Mouse (Mus musculus) left cerebral cortex, postnatal 14 days (tissue): Measurements from ENCODE around the gene Pip5k1c. TPM values are rescaled to one million over a fixed set of nuclear protein-coding genes. Genes with fewer than 3 reads are reported as not detected.
A peak's percentile ranks its signal among the peaks of the same experiment; 100 is the strongest.

ENCODE experiments used
- DNase-seq, 2 experiments: peaks; one replicate each; pipeline ENCODE4 v3.0.0; 2021 to 2022; ENCODE audit warnings: low spot score in 2 of 2, mixed read lengths in 1 of 2
- intact Hi-C: fragments of 180-260 bp; cut with DNase I; formaldehyde crosslinking; loops from one replicate; pipeline ENCODE4 v1.15.1; 2025
- total RNA-seq, 2 experiments: library from RNA; stranded (reverse); gene quantifications; 2 replicates each; pipeline ENCODE4 v1.2.3; 2021

Gene Pip5k1c
- total RNA-seq, 2 experiments from 2014 or later, result 391 to 396 TPM

DNA sequence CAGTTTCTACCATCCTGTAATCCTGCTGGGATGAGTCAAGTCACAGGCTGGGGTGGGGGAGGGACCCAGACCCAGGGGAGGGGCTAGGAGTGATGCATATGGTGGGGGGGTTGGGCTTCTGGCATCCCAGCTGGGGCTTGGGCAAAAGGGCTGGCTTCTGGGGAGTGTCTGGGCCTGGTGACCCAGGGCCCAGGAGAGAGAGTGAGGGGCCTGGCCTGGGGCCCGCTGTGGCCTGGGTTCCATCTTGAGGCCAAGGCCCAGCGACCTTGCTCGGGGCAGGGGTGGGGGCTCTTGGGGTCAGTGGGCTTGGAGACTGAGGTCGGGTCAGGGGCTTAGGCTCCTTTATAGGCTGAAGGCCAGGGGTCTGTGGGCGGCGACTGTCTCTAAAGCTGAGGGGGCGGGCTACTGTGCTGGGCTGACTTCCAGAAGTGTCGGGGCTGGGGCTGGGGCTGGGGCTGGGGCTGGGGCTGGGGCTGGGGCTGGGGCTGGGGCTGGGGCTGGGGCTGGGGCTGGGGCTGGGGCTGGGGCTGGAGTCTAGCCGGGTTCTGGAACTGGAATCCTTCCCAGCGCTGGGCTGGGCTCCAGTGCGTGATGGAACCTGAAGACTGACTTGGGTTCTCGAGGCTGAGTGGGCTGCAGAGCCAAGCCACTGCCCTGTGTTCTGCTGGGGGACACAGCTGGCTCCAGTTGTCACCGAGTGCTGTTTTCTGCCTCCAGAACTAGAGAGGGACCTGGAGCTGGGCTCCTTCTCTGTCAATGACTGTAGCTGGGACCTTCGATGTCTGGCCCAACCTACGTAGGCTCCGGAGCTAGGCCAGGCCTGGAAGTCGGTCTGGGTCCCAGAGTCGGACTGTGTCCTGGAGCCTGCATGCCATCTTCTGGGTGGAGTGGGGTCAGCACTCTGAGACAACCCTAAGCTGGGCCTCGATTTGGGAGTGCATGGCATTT lies 42.9 kb downstream of the Pip5k1c start:
- intact Hi-C loops, result no loop called here
- no peak for DNase-seq

DNA sequence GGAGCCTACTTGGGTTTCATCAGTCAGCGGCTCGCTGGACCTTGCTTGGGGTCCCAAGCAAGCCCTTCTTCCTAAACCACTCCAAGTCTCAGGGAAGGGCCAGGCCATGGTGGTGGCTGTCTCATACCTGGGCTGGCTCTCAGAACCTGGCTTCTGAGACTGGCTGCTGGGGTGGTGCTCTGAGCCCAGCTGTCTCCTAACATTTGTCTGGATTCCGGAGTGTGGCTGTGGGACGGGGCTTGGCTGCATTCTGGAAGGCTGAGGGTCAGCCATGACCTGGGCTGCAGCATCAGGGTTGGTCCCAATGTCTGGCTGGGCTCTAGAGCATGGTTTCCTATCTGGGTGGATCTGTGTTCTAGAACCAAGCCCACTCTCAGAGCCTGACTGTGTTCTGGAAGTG lies 43.8 kb downstream of the Pip5k1c start:
- DNase-seq, result no peak
- intact Hi-C loops, result no loop called here

DNA sequence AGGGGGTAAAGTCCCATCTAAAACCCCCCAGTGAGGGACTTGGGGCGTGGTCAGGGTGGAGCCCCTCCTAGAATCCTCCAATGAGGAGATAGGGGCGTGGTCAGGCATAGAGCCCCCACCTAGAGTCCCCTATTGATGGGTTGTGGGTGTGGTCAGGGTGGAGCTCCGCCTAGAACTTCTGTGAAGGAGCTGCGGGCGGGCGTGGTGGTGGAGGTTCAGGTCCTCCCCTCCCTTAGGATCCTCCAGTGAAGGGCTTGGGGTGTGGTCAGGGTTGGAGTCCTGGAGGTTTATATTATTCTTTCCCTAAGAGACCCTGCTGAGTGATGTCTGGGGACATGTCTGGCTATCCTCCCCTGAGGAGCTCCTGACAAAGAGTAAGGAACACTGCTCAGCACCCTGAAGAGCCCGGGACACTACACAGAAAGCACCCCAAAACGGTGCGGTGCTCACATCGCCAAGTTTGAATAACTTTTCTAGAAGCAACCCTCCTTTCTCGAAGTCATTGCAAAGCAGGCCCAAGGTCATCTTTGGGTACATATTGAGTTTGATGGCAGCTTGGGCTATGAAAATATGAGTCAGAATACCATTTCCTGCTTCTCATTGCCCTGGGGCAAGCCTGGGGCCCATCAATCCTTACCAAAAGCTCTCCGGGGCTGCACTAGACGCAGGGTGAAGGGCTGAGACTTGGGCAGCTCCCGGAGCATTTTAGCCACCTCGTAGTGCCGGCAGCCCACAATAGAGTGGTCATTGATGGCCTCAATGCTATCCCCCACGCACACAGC lies 48.0 kb downstream of the Pip5k1c start:
- intact Hi-C loops, result no loop called here
- DNase-seq, result no peak

DNA sequence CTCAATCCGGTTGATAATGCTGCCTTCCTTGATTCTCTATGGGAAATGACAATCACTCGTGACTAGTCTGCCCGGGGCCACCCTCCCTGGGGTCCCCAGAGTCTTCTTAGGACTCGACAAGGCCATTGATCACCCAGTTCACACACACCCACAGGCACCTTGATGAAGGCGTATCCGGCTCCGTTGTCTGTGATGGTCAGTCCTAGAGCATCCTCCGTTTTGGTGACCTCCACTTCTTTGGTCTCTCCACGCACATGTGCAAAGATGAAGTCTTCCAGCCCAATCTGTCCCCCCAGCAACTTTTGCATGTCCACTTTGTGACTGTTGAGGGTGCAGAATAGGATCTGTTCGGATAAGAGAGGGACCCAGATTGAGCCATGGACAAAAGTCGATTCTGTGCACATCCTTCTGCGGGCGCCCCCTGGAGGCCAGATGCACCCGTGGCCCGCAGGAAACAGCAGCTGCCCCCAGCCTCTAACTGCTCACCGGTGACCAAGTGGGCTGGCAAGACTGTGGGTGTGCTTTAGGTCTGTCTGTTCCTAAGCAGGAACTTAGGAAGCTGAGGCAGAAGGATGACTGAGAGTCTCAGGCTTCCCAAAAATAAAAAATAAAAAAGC lies 48.7 kb downstream of the Pip5k1c start:
- intact Hi-C loops, result no loop called here
- peak in 1 of 2 experiments; percentile 66 for DNase-seq

DNA sequence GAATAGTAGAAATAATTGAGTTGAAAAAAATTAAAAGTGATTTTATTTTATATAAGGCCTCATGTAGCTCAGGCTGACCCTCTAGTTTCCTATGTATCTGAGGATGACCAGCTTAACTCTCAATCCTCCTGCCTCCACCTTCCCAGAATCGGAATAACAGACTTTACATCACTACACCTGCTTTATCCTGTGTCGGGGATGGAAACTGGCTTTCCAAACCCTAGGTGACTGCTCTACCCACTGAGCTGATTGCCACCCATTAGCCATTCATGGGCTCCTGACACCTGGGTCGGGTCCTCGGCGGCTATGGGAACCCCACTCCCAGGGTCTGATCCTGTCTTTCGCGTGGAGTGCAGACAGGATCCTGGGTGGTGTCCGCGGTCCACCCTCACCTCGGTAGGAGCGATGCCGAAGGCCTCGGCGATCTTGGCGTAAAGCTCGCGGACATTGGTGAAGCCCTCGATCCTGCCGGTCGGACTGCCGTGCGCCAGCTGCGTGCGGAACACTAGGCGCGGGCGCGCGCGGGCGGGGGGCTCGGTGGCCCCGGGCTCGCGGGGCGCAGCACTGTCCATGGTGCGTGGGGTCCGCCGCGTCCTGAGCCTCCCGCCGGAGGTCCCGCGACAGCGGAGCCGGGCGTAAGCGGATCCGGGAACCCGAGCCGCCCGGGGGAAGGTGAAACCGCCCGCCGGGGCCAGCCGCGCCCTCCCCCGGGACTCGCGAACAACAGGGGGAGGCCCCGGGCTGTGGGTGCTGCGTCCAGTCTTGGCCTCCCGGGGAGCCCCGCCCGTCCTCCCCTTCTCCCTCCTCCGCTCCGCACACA lies 50.1 kb downstream of the Pip5k1c start, which contains the start of gene Gipc3:
Gene Gipc3, minus strand, starts transcription at position 581 of the 820 bp plus-strand sequence.
- no peak for DNase-seq
- intact Hi-C loops, result no loop called here

DNA sequence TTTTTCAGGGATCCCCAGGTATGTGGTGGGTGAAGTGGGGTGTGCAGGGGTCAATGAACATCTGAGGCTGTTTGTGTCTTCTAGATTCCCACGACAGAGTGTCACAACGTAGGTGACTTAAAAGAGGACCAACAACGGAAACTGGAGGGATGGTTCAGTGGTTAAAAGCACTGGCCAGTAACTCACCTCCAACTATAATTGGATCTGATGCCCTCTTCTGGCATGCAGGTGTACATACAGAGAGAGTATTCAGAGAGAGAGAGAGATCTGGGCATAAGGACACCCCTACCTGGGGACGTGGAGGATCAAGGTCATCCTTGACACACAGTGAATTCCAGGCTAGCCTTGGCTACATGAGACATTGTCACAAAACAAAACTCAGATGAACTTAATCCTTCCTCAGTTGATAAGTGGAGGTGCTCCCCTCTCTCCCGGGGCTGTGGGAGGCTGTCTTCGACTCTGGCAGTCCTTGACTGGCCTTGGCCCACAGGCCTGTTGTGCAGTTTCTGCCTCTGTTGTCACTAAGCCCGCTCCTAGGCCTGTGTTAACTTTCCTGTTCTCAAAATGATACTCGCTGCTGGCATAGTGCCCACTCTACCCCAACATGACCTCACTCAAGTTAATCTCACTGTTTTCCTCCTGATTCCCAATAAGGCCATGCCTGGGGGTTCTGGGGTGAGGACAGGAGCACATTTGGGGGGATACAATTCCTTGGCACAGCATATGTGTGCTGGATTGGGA lies 51.8 kb downstream of the Pip5k1c start:
- DNase-seq, result no peak
- intact Hi-C loops, result loop anchor here (5.0 kb wide), 1 partner anchor 57 kb away; no protein-coding TSS in a partner anchor

DNA sequence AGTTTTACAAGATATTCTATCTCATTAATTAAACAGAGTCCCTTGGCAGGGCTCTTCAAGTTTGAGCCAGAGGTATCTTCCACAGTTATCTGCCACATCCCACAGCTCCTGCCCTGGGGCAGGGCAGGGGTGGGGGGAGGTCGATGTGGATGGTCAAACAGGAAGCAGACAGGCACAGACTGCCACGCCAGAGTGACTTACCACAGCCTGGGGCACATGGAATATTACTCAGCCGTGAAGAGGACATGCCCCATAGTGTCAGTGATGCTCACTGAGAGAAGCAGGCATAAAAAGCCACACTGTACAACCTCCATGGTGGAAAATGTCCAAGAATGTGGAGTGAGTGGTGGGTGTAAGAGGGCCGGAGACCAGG lies 52.4 kb downstream of the Pip5k1c start:
- DNase-seq, result no peak
- intact Hi-C loops, result loop anchor here (5.0 kb wide), 1 partner anchor 58 kb away; no protein-coding TSS in a partner anchor

DNA sequence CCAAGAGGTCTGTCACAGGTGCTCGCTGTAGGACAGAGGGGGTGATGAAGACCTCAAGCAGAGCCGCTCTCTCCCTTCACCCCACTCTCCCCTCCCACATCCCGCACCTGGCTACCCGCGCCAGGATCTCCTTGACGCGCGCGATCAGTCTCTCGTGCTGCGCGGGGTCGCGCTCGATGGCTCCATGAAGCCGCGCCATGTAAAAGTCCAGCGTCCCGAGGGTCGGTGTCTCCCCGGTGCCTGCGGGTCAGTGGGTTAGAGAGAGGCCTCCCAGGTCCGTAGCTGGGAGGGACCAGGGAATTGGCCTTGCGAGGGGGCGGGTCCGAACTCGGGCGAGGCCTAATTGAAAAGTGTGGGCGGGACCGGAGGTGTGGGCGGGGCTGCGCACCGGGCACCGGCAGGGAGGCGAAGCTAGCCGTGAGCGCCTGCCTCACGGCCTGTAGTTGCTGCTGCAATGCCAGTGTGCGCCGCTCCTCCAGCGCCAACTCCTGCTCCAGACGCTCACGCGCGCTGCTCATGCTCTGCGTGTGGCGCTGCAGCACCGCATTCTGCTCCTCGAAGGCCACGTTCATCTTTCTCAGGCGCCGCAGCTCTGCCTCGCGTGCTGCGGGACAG lies 53.8 kb downstream of the Pip5k1c start:
- DNase-seq, result peak; percentile 72 to 81
- intact Hi-C loops, result loop anchor here (5.0 kb wide), 1 partner anchor 59 kb away; no protein-coding TSS in a partner anchor

DNA sequence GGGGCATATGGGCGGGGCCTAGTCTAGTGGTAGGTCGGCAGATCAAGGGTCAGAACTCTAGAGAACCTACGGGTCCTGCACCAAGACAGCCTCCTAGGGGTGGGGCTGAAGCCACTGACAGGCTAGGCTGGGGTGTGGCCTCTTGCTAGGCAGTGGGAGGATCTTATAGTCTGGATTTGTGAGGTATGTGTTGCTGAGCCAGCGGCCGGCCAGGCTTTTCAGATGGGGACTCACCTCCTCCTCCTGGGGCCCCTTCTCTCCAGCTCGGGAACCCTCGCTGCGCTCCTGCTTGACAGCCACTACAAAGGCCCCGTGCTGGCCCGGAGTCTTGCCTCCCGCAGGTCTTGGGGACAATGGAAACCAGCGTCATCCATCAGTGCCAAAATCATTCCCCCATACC lies 56.4 kb downstream of the Pip5k1c start:
- DNase-seq, result no peak
- intact Hi-C loops, result loop anchor here (5.0 kb wide), 1 partner anchor 62 kb away; no protein-coding TSS in a partner anchor

DNA sequence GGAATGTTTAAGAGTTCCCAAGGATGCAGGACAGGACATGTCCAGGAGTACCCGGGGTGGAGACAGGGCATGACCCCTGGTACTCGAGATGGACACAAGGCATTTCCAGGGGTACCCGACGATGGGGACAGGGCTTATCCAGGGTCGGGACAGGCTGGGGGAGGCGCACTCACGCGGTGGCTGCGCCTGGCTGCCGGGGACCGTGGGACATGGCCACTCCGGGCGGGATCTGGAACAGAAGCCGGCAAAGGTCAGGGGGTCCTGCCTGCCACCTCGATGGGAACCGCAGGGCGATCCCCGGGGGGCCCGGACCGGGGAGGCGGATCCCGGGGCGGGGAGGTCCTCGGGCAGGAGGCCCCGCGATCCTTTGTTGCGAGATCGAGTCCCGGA lies 57.2 kb downstream of the Pip5k1c start:
- DNase-seq, result no peak
- intact Hi-C loops, result loop anchor here (5.0 kb wide), 1 partner anchor 63 kb away; no protein-coding TSS in a partner anchor

DNA sequence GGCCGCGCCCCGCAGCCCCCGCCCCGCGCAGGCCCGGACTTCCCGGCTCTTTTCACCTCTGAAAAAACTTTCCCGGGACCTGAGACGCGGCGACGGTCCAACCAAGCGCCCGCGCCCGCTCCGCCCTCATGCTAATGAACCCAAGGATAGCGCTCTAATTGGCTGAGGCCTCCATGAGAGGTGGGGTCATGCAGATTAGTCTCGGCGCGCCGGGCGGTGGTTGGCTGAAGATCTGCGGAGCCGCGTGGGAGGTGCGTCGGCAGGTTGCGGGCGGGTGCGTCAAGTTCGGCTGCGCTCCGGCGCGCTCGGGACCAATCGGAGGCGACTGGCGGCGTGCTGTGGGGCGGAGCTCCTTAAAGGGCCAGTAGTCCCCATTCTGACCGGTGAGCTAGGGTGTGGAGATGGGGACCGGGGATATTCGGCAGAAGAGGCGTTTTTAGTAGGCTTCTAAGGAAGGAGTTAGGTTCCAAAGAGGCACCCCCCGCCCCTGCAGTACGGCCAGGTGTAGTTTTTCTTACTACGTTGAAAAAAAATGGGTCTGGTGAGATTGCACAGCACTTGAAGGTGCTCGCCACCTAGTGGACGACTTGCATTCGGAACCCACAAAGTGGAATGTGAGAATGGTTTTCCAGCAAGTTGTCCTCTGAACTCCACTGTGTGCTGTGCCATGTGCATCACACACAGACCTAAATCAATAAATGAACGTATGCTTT lies 57.7 kb downstream of the Pip5k1c start, which contains the start of gene Hmg20b:
Gene Hmg20b, minus strand, starts transcription at position 130 of the 713 bp plus-strand sequence.
- intact Hi-C loops, result no loop called here

DNA sequence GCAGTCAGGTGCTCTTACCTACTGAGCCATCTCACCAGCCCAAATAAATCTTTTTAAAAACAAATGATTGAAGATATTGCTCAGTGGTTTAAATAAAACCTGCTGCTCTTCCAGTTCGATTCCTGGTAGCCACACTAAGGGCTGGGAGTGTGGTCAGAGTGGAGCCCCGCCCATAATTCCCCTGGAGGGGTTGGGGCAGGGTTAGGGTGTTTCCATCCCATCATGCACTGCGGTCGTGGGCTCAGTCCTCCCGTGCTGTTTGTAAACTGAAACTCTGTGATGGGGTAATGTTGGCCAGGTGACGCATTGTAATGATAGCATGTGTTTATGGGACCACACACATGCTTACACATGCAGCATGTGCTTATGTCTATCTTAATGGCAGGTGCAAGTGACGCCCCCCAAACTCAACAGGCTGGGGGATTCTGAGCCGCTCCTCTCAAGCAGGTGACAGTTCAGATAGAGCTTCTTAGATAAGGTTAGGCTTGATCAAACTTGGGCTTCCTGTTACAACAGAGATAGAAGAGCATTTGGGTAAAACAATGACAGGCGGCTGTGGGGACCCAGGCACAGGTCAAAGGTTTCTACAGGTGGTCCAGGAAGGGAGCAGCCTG lies 59.0 kb downstream of the Pip5k1c start:
- intact Hi-C loops, result no loop called here
- no peak for DNase-seq

More for the DNA sequence above, 57.7 kb downstream of the Pip5k1c start, which contains the start of gene Hmg20b:
- peak; percentile 100 for DNase-seq

DNA sequence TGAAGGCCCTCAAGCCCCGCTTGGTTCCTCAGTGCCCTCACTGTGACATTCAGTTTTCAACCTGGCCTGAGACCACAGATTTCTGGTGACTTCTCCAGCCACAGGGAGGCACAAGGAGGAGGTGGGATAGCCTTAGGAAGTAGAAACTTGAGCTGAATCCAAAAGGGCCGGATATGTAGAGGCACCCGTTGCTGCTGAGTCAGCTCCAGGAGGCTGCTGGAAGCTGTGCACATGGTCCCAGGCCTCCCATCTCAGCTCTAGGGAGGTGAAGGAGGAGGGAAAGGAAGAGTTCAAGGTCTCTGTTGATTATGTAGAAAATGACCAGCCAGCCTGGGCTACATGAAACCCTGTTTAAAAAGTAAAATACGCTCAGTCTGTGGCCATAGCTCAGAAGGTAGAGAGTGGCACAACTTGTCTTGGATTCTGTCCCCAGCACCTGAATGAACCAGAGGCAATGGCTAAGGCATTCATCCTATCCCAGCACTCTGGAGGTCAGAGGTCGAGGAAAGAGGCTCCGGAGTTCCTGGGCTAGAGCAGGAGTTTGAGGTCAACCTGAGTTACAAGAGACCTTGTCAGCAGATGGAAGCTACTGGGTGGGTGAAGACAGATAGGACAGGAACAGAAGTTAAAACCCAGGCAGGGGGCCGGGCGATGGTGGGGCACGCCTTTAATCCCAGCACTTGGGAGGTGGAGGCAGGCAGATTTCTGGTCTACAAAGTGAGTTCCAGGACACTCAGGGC lies 62.1 kb downstream of the Pip5k1c start:
- no peak for DNase-seq
- intact Hi-C loops, result no loop called here

DNA sequence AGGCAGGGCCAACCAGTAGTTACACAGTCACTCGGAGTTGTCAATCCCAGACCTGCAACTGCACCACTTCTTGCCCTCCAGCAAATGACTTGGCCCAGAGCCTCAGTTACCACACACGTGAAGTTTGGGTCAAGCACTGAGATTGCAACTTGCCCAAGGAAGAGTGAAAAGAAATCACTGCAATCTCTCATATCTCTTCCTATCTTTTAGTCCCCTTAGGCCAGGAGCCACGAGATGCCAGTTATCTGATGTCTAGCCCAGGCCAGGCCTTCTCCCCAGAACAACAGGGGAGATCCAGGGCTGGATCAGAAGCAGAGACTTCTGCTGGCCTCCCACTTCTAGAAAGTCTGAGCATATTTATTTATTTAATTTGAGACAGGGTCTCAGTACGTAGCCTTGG lies 62.8 kb downstream of the Pip5k1c start:
- intact Hi-C loops, result no loop called here
- DNase-seq, result no peak

DNA sequence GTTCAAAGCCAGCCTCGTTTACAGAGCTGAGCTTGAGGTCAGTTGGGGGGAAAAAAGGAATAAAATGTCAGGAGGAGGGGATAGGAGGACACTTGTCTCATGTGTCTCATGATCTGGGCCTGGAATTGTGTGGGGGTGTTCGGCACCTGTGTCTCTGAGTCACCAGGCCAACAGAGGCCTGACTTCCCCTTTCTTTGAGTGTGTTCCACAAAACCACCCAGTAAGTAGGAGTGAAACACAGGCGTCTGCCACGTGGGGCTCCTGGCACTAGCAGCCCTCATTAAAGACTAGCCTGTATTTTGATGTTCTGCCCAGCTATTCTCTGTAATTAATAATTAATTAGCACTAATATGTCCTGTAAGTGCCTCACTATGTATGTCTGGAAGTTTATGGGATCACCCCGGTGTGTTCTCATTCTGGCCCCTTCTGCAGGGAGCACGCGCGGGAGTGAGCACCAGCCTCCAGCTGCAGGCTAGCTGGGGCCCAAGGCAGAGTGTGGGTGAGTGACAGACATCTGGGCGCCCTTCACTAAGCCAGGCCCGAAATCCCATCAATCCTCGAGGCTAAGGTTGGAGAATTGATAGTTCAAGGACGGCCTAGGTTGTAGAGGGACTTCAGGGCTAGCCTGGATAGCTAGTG lies 63.7 kb downstream of the Pip5k1c start:
- DNase-seq, result peak in 1 of 2 experiments; percentile 58
- intact Hi-C loops, result no loop called here
